Mouse (Mus musculus): ENCODE data around the gene Supt3.

Supt3 gene

DNA sequence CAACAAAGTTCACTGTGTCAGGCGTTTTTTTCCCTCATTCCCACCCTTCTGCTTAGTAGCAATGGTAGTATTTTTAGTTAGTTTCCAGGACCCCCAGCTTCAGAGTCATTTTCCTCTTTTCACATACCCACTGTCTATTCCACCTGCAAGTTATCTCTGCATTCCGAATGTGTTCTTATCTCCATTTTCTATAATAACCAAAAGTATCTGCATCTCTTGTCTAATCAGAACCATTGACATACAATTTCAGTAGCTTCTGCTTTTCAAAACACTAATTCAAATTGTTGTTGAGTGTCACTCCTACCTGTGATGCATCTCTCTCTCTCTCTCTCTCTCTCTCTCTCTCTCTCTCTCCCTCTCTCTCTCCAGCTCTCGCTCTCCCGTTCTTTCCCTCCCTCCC lies 3.4 kb downstream of the Supt3 start:
- DNase-seq (ENCODE audit: low read depth, low spot score), result no peak

DNA sequence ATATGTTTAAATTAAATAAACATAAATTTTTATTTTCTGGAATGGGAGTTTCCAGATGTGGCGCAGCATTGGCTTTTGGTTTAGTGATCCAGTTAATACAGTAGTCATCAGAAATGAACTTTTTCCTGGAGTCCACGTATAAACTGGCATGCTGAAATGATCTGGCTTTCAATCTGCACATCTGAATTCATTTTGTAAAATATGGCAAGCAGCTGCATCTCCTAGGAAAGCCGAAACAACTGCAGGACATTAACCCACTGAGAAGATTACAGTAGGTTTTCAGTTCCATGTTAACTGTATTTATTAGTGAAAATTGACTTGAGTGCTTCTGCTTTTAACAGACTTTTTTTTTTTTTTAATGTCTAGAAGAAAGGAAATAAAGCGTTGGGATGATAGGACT lies 5.4 kb downstream of the Supt3 start:
- DNase-seq (ENCODE audit: low read depth, low spot score), result no peak

DNA sequence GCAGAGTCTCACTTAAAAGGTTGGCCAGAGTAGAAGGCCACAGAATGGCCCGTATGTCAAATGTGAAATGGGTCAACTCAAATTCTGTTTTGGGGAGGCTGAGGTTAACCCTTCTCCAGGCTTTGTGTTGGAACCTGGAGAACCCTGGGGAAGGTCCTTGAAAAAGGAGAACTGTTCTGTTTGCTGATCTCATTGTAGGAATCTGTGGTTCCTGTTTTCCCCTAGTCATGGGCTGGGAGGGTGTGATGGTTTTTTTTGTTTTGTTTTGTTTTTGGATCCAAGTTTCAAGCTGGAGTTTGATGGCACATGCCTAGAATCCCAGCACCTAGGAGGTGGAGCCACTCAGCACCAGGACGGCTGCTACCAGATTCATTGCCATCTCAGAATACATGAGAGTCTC lies 6.2 kb downstream of the Supt3 start:
- no peak for DNase-seq (ENCODE audit: low read depth, low spot score)

DNA sequence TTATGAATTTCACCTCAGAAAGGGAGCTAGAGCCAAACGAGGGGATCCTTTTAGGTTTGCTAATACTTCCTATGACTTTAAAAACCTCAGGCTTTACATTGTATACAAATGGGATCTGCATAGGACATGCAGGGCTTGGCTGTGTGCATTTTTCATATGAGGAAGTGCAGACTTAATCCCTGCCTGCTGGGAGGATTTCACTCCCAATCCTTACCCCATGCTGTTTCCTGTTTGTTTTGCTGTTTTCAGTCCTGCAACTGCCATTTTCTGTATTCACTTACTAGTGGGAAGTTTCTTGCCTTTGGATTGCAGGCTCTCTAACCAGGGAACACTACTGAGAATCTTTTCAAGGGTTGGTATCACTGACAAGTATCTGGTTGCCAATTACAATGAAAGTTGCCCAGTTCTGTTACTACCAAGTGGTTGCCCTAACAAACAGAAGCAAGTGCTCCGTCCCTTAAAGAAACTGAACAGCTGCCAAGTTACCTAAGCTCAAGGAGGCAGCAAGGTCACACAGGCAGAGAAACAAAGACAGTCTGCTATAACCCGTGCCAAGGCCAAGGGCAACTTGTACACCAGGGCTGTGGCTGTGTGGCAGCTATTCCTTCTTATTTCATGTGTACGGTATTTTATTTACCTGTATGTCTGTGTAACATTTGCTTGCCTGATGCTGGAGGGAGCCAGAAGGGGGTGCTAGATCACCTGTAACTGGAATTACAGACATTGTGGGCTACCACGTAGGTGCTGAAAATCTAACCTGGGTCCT lies 12.2 kb downstream of the Supt3 start:
- no peak for DNase-seq (ENCODE audit: low read depth, low spot score)

DNA sequence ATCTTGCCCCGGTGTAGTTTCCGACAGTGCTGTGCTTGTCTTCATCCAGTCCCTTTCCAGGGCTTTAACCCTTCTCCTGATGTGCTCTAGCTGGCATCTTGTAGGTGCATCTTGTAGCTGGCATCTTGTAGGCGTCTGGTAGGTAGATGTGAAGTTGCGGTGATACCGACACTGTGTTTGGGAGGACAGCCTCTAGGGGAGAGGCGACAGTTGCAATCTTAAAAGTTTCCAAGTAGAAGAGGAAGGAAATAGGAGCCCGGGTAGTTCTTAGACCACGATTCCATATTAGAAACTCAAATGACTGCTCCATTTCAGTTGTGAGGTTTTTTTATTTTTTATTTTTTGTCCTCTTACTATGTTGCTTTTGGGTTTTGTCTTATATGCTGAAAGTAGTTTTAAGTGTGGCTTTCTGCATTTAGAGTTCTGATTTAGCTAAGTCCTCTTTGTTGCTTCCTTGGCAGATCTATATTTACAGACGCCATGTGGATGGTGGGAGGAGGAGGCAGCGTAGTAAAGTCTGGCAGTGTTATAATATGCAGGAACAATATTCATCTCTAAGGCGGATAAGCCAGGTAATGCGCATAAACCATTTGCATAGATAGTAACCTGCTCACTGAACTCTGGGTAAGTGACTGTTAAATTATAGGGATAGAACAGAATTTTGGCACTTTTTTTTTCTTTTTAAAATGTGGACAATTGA lies 15.4 kb downstream of the Supt3 start:
- no peak for DNase-seq (ENCODE audit: low read depth, low spot score)

DNA sequence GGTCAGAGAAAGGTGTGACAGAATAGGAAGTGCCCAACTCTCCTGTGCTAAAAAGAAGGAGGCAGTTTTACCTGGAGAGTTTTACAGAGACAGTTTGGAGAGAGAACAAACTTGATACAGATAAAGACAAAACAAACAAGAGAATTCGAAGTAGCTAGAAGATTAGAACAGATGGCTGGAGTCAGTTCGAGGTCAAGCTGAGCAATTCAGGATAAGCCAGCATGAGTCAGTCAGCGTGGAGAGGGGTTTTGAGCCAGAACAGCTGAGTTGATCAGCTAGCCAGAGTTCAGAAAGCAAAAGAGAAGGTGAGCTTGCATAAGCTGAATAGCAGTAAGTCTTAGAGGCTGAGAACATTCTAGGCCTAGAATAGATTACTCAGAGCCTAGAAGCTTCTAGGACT lies 20.4 kb downstream of the Supt3 start:
- no peak for DNase-seq (ENCODE audit: low read depth, low spot score)

DNA sequence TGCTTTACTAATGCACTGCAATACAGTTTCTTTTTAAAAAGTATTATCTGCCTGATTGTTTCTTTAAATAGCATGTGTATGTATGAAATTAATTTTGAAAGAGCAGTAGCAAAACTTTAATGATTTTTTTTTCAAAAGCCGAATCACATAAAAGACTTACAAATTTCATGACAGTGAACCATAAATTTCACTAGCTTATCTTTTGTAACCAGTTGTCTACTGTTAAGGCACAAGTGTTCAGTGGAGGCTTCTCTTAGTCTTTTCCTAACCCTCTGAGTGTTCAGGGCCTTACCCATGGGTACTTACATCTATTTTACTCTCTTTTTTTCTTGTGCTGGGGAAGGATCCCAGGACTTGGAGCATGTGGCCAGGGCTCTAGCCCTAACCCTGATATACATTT lies 30.1 kb downstream of the Supt3 start:
- no peak for DNase-seq (ENCODE audit: low read depth, low spot score)

DNA sequence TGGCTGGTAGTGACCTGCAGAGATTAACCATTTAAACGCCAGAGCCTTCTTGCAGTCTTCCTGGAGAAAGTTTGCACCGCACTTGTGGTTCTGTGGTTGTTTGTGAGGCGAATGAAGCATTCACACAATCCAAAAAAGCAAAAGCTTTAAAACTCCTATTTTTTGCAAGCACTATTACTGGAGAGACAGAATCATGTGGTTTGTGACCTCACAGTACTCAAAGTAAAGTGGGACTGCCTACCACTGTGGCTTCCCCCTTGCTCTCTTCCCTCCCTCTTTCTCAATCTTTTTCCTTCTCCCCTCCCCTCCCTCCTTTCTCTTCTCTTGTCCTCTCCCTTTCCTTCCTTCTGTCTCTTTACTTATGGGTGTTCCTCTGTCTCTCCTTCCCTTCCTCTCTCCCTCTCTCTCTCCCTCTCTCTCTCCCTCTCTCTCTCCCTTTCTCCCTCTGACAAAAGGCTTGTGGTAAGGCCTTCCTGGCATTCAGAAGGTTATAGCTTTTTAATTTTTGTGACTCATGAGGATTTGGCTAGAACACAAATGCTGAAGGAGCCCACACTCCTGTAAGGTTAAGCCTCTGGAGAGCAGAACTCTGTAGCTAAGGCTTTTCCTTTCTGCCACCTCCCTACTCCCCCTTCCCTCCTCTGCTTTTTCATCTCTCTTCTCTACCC lies 37.7 kb downstream of the Supt3 start, which contains the start of gene Runx2:
Gene Runx2, minus strand, starts transcription at position 290 of the 668 bp plus-strand sequence.
- DNase-seq (ENCODE audit: low read depth, low spot score), result no peak

DNA sequence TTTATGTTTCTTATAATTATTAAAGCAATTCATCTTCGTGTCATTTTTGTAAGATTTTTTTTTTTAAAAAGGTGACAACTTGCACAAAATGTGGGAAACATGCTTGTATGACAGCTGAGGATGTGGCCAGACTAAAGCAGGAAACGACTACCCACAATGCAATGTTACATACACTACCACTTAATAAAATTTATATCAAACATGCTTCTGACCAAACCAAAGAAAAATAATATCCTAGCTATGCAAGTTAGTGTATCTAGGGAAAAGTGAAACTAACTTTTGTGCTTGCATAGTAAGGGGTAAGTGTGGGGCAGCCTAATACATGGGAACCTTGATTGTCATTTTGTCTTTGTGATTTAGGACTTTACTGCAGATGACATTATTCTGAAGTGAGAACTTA lies 41.9 kb downstream of the Supt3 start:
- peak; percentile 12 for DNase-seq (ENCODE audit: low read depth, low spot score)

DNA sequence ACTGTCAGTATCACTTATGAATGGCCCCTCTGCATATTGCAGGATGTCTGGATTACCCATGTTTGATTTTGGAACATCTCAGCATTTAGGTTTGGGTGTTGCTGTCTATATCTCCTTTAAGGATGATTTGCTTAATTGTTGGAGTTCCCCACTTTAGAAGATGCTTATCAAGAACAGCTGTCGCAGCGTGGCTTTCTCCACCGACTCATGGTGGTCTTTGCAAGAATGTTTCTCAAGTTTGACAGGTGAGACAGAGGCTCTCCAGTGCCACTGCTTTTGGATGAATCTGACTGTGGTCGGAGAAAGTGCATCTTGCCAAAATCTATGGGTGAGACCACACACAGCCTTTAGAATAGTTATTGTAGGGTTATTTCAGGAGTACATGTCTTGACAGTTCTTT lies 42.9 kb downstream of the Supt3 start:
- DNase-seq (ENCODE audit: low read depth, low spot score), result no peak

DNA sequence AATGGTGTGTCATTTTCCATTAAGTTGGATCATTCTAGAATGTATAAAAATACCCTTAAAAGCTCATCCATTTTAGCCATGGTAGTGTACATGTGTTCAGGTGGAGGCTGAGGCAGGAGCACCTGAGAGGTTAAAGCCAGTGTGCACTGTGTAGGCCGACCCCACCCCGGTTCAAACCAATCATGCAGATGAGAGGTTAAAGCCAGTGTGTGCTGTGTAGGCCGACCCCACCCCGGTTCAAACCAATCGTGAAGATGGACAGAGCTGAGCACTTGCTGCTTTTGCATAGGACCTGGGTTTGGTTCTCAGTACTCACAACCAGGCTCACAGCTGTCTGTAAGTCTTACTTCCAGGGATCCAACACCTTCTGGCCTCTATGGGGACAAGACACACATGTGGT lies 45.0 kb downstream of the Supt3 start:
- DNase-seq (ENCODE audit: low read depth, low spot score), result no peak

DNA sequence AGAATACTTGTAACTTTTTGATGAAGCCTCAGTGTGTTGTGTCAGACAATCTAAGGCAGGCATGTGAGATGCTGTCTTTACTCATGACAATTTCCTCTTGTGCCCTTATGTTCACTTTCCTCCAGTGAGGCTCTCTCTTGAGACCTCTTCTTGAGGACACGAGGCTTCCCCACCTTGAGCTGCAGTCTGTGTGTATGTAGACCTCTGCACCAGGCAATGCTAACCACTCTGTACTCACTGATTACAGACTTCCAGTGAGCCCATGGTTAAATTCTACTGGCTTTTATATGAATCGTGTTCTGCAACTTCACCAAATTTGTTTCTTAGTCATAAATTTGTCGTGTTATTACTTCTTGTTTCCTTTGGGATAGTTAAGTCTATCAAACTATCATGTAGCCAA lies 50.2 kb downstream of the Supt3 start:
- no peak for DNase-seq (ENCODE audit: low read depth, low spot score)

DNA sequence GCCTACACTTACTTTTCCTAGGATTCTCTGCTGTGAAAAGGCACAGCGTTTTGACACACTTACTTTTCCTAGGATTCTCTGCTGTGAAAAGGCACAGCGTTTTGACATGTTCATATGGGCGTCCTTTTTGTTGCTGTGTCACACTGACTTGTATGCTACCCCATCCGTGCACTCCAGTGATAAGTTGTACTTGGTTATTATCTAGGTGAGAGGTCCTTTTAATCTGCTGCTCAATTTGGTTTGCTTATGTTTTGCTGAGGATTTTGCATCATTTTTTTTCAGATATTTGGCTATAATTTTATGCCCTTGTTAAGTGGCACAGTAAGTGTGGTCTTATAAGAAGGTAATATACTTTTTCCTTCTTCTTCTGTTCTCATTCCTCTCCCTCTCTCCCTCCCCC lies 51.0 kb downstream of the Supt3 start:
- DNase-seq (ENCODE audit: low read depth, low spot score), result no peak

DNA sequence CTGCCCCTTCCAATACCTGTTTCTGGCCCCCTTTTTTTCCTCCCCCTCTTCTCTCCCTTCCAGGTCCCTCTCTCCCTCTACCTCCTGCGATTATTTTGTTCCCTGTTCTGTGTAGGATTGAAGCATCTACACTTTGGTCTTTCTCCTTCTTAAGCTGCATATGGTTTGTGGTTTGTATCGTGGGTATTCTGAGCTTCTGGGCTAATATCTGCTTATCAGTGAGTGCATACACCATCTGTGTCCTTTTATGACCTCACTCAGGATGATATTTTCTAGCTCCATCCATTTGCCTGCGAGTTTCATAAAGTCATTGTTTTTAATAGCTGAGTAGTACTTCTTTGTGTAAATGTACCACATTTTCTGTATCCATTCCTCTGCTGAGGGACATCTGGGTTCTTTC lies 52.6 kb downstream of the Supt3 start:
- no peak for DNase-seq (ENCODE audit: low read depth, low spot score)

DNA sequence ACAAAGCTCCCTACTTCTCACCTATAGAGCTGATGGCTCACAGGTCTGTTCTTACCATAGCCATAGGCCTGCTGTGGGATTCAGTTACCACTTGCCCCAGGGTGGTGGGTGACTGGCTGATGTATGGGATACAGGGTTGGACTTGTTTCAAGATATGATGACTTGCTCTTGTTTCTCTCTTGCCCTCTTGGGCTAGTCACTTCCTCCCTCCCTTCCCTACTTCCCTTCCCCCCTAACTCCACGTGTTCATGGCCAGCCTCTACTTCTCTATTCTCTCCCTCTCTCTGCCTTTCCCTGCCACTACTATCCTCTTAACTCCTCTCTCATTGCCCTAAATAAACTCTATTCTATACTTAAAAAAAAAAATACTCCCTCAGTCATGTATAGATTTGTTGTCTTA lies 54.2 kb downstream of the Supt3 start:
- DNase-seq (ENCODE audit: low read depth, low spot score), result no peak

DNA sequence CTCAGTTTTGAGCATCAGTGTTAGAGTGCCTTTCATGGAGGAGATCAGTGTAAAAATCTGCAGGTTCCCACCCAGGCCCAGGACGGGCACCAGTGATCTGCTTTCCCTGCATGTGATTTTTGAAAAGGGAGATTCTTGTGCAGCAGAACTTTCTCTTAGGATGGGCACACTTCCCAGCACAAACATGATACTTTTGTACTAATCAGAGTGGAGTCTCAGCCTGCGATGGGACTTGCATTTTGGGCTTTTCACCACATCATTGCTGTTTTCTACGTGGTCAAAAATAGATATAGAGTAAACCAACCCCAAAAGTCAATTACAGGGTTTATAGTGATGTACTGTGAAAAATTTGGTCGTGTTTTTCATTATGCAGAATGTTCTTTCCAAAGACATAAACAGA lies 65.2 kb downstream of the Supt3 start:
- no peak for DNase-seq (ENCODE audit: low read depth, low spot score)

DNA sequence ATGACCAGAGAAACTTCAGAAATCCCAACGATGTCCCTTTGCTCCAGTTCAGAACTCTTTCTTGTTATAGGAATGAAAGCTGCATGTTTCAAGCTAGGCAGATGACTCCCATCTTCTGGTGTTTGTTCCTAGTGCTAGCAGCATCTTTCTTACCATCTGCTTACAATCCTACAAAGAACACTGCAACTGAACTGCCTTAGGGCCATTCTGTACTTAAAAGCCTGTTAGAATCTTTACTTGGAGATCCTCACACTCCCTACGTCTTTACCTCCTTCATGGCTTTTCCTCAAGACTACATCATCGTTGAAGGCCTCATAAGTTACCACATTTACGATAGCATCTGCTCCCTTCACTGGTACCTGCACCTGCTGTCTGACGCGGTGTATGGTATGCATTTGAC lies 86.2 kb downstream of the Supt3 start:
- DNase-seq (ENCODE audit: low read depth, low spot score), result no peak

DNA sequence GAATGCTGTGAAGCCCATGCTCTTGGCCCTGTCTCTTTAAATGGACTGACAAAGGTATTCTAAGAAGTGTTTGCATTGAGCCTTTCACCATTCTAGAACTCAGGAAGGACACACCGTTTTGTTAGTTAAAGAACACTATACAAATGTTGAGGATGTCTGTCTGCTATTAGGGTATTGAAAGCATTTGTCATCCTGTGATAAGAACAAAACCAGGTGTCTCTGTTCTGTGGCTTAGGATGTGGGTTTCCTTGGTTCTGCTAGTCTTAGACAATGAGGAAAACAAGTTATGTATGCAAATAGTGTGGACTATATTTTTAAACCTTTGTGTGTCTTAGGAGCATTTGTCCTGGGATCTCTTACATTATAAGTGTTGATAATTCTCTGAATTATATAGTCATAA lies 116.6 kb downstream of the Supt3 start:
- DNase-seq (ENCODE audit: low read depth, low spot score), result peak; percentile 44

DNA sequence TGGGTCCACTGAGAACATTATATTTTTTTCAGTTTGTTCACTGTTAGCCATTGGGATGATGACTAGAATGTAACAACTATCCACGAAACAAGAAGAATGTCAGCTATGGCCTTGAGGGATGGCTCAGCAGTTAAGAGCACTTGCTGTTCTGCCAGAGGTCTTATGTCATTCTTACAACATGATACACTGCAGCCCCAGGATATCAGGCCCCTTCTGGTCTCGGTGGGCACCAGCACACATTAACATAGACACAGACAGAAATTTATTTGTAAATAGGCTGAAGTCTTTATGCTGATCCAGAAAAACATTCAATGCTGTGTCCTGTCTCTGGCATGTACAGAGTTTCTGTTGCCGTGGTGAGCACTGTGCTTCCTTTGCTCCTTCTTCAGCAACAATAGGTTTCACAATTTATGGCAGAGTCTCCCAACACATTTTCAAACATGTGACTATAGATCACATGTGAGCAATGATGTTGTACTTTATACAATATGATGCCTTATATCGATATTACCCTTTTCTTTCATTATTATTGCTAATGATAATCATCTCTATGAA lies 166.7 kb downstream of the Supt3 start:
- DNase-seq (ENCODE audit: low read depth, low spot score), result no peak

DNA sequence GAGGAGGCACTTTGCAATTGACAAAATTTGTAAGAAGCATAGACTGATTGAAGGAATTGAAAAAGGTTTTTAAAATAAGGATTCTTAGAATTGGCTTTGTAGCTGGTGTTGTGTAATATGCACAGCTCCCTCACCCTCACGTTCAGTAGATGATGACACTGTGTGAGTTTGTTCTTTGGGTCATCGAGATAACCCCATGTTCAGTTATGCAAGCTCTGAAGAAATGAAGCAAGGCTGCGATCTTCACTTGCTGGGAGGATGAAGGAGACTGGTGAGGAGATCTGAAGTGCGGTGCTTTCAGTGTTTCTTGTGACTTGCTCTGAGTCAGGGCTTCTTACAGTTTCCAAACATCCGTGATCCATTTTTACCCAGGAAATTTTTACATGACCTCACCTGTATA lies 168.4 kb downstream of the Supt3 start:
- no peak for DNase-seq (ENCODE audit: low read depth, low spot score)

DNA sequence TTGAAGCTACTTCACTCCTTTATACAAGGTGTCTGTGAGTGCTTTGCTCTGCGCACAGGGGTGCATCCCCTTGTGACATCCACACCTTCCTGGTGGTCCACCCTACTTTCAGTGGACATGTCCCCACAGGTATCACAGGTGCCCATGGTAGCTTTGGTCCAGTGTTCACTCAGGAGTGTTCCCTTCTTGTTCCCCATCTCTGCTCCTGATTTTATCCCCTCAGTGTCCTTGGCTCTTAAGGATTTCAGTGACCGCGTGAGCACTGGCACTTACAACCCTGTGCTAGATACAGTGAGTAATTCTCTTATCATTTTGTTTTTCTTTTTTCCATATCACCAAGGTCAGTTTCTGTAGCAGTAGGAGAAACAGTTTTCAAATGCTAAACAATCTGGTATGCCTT lies 171.4 kb downstream of the Supt3 start:
- no peak for DNase-seq (ENCODE audit: low read depth, low spot score)

DNA sequence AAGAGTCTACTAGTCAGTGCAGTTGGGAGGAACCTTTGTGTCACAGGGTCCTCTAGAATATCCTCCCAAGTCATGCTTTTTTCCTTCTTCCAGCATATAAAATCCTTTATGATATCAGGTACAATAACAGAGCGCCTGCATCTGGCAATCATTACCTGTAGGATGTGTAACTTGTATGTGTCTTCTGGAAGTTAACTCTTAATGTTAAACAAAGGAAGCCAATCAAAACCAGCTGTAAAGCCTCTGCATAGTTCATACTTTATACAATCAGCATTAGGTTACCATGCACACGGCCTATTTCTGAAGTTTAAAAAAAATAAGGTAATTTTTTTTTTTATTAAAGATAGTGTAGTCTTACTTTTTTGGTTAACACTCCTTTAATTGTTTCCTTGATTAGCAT lies 179.7 kb downstream of the Supt3 start:
- DNase-seq (ENCODE audit: low read depth, low spot score), result no peak

All from CD4-positive, CD25-positive, alpha-beta regulatory T cell, adult 2 months (primary cell).